Comparison of ENCODE assay signal across 19 mouse cellular contexts in the genomic region with DNA sequence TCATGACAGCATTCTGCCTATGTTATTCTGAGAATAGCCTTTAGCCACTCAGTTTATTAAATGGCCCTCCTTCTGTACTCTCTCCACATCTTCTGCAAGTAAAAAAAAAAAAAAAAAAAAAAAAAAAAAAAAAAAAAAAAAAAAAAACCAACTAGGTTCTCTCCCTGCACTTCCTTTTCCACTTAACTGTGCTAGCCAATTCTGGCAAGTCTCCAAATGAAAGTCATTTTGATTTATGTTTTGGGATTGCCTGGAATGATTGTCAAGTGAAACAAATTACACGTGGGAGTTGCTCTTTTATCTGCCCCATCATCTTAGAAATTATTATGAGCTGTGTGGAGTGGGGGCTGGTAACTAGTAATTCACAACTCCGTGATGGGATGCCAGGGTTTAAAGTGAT.
DNase-seq lines count a peak whose midpoint lies in the region; ATAC-seq and TF ChIP-seq lines count a peak whose summit lies in the region.
"Had no signal": no experiment of that assay in that cellular context is flagged by ENCODE, and none has a peak within 500 bp of the region (broad histone marks: within the 10 kb centered on the region; RNA-seq: fewer than 3 reads in every experiment).

No protein-coding gene starts in this region.

- no peaks in the 10 kb centered on the region for H3K4me1 ChIP-seq in embryonic facial prominence, embryonic 14.5 days (ENCODE audit: control insufficient read depth, insufficient read depth, low read length)
- no peaks in the 10 kb centered on the region for H3K4me1 ChIP-seq in embryonic facial prominence, embryonic 10.5 days
- no peaks in the 10 kb centered on the region for H3K4me1 ChIP-seq in lung, embryonic 14.5 days (ENCODE audit: insufficient read depth)
- H3K4me1 ChIP-seq in hindbrain, embryonic 10.5 days (replicated peaks): no peaks in the 10 kb centered on the region
- H3K4me1 ChIP-seq: forebrain, embryonic 12.5 days; heart, embryonic 13.5 days; hindbrain, embryonic 13.5 days had no signal

- 33% methylated on average over 2 of the region's 2 CpGs for WGBS in embryonic facial prominence, embryonic 14.5 days
- whole genome bisulfite sequencing in embryonic facial prominence, embryonic 10.5 days: 56% methylated on average over 2 of the region's 2 CpGs
- 34% methylated on average over 2 of the region's 2 CpGs for WGBS in lung, embryonic 14.5 days
- 11% methylated on average over 2 of the region's 2 CpGs for WGBS in large intestine, adult 2 months
- 66% methylated on average over 2 of the region's 2 CpGs for WGBS in hindbrain, embryonic 10.5 days

- no peaks in the 10 kb centered on the region for H3K27me3 ChIP-seq in embryonic facial prominence, embryonic 14.5 days (replicated peaks; ENCODE audit: control insufficient read depth, insufficient read depth, low read length)
- H3K27me3 ChIP-seq in embryonic facial prominence, embryonic 10.5 days (replicated peaks; ENCODE audit: low read depth, poor library complexity, severe bottlenecking): no peaks in the 10 kb centered on the region
- H3K27me3 ChIP-seq in lung, embryonic 14.5 days (ENCODE audit: insufficient read depth, low read length): no peaks in the 10 kb centered on the region
- H3K27me3 ChIP-seq in hindbrain, embryonic 10.5 days (ENCODE audit: insufficient read depth, poor library complexity, severe bottlenecking): no peaks in the 10 kb centered on the region
- H3K27me3 ChIP-seq: CH12.LX; forebrain, embryonic 12.5 days; heart, embryonic 13.5 days; hindbrain, embryonic 13.5 days had no signal

- H3K36me3 ChIP-seq in embryonic facial prominence, embryonic 14.5 days (ENCODE audit: control insufficient read depth, insufficient read depth, low read length): no peaks in the 10 kb centered on the region
- H3K36me3 ChIP-seq in embryonic facial prominence, embryonic 10.5 days (replicated peaks): no peaks in the 10 kb centered on the region
- no peaks in the 10 kb centered on the region for H3K36me3 ChIP-seq in lung, embryonic 14.5 days (ENCODE audit: insufficient read depth)
- H3K36me3 ChIP-seq in hindbrain, embryonic 10.5 days: no peaks in the 10 kb centered on the region
- H3K36me3 ChIP-seq: forebrain, embryonic 12.5 days; heart, embryonic 13.5 days; hindbrain, embryonic 13.5 days had no signal

- no peak overlapping the region for H3K9ac ChIP-seq in embryonic facial prominence, embryonic 14.5 days (ENCODE audit: low read depth, low read length)
- H3K9ac ChIP-seq in lung, embryonic 14.5 days: no peak overlapping the region
- H3K9ac ChIP-seq: forebrain, embryonic 12.5 days; forebrain, postnatal 0 days; heart, embryonic 13.5 days; hindbrain, embryonic 13.5 days had no signal

- TF ChIP-seq CTCF in lung, embryonic 14.5 days (IDR thresholded peaks at IDR 0.05; ENCODE audit: low read depth): no peak

- H3K4me2 ChIP-seq in embryonic facial prominence, embryonic 14.5 days (ENCODE audit: low read depth, low read length): no peak overlapping the region
- H3K4me2 ChIP-seq in lung, embryonic 14.5 days: no peak overlapping the region
- H3K4me2 ChIP-seq: forebrain, embryonic 12.5 days; heart, embryonic 13.5 days; hindbrain, embryonic 13.5 days had no signal

- peak; percentile 6 for DNase-seq in embryonic facial prominence, embryonic 14.5 days (ENCODE audit: low spot score)
- DNase-seq in embryonic facial prominence, embryonic 10.5 days (ENCODE audit: low spot score): no peak
- peak; percentile 60 for DNase-seq in lung, embryonic 14.5 days
- no peak for DNase-seq in lung, adult 18-20 months
- peak; percentile 2 for DNase-seq in adipocyte (ENCODE audit: low spot score)
- peak; percentile 18 for DNase-seq in large intestine, adult 2 months (ENCODE audit: low read depth, low spot score)
- DNase-seq in hindbrain, embryonic 10.5 days (ENCODE audit: low spot score): no peak
- DNase-seq: adrenal gland, postnatal 10 days; cerebellum, adult 2 months; forebrain, postnatal 0 days; gastrocnemius, adult 2 months; gastrocnemius, postnatal 25 days; heart, postnatal 36 days; kidney, adult 2 months had no signal

- H3K27ac ChIP-seq in embryonic facial prominence, embryonic 14.5 days (replicated peaks; ENCODE audit: low read depth, low read length): no peak overlapping the region
- no peak overlapping the region for H3K27ac ChIP-seq in embryonic facial prominence, embryonic 10.5 days (replicated peaks)
- no peak overlapping the region for H3K27ac ChIP-seq in lung, embryonic 14.5 days (ENCODE audit: low read depth)
- no peak overlapping the region for H3K27ac ChIP-seq in hindbrain, embryonic 10.5 days
- H3K27ac ChIP-seq: forebrain, embryonic 12.5 days; gastrocnemius, adult 2 months; heart, embryonic 13.5 days; hindbrain, embryonic 13.5 days had no signal

- H3K4me3 ChIP-seq in embryonic facial prominence, embryonic 14.5 days (ENCODE audit: low read depth, low read length): no peak overlapping the region
- no peak overlapping the region for H3K4me3 ChIP-seq in embryonic facial prominence, embryonic 10.5 days
- no peak overlapping the region for H3K4me3 ChIP-seq in lung, embryonic 14.5 days (ENCODE audit: low read depth, low read length)
- H3K4me3 ChIP-seq in hindbrain, embryonic 10.5 days: no peak overlapping the region
- H3K4me3 ChIP-seq: forebrain, embryonic 12.5 days; gastrocnemius, adult 2 months; heart, embryonic 13.5 days; hindbrain, embryonic 13.5 days had no signal

- ATAC-seq in embryonic facial prominence, embryonic 14.5 days (ENCODE audit: low read depth): no peak
- no peak for ATAC-seq in lung, embryonic 14.5 days (ENCODE audit: insufficient read depth)
- ATAC-seq: forebrain, postnatal 0 days; intestine, embryonic 16.5 days had no signal

- no peaks in the 10 kb centered on the region for H3K9me3 ChIP-seq in embryonic facial prominence, embryonic 14.5 days (ENCODE audit: control insufficient read depth, low read length)
- no peaks in the 10 kb centered on the region for H3K9me3 ChIP-seq in embryonic facial prominence, embryonic 10.5 days
- no peaks in the 10 kb centered on the region for H3K9me3 ChIP-seq in lung, embryonic 14.5 days (ENCODE audit: low read depth, low read length)
- H3K9me3 ChIP-seq in hindbrain, embryonic 10.5 days: no peaks in the 10 kb centered on the region
- H3K9me3 ChIP-seq: forebrain, embryonic 12.5 days; heart, embryonic 13.5 days; hindbrain, embryonic 13.5 days had no signal

Comparison
In these comparisons a context has a peak if more than half of its experiments do, and no peak if none do; other contexts are left out.
1. DNase-seq: peak in embryonic facial prominence, embryonic 14.5 days (single experiment), lung, embryonic 14.5 days (single experiment), adipocyte (single experiment) and large intestine, adult 2 months (single experiment); none in embryonic facial prominence, embryonic 10.5 days (single experiment), lung, adult 18-20 months (0 of 2) and hindbrain, embryonic 10.5 days (single experiment).